Mouse (Mus musculus) heart, postnatal 0 days (tissue): Measurements from ENCODE around the gene Slc5a3. TPM values are rescaled to one million over a fixed set of nuclear protein-coding genes. Genes with fewer than 3 reads are reported as not detected.
A peak's percentile ranks its signal among the peaks of the same experiment; 100 is the strongest.

Experiments
- ATAC-seq: fragments of 200-750 bp; cut with Nextera tagmentation; 2 replicates; pipeline ENCODE4 v1.8.0; 2017; ENCODE audit warnings: low read depth, moderate number of reproducible peaks, moderate library complexity; ENCODE audit not compliant: insufficient read depth
- DNase-seq: peaks from one replicate; pipeline ENCODE4 v3.0.0-alpha.2; 2016; ENCODE audit warnings: low spot score
- H3K27ac ChIP-seq: fragments of 300-500 bp; sonication (generic); 2 replicates; pipeline ENCODE4 v1.5.1; 2014; ENCODE audit warnings: low read depth, mild to moderate bottlenecking
- H3K27me3 ChIP-seq: fragments of 300-500 bp; sonication (generic); 2 replicates; pipeline ENCODE4 v1.6.1; 2014; ENCODE audit warnings: low read length, mixed read lengths; ENCODE audit not compliant: control insufficient read depth, insufficient read depth
- H3K36me3 ChIP-seq: fragments of 300-500 bp; sonication (generic); replicated peaks from 2 replicates; pipeline ENCODE4 v1.6.1; 2014; ENCODE audit warnings: low read length, mixed read lengths; ENCODE audit not compliant: control insufficient read depth, insufficient read depth
- H3K4me1 ChIP-seq: fragments of 300-500 bp; sonication (generic); 2 replicates; pipeline ENCODE4 v1.6.1; 2014; ENCODE audit warnings: antibody characterized with exemption; ENCODE audit not compliant: control insufficient read depth, insufficient read depth
- H3K4me2 ChIP-seq: fragments of 300-500 bp; sonication (generic); 2 replicates; pipeline ENCODE4 v1.6.1; 2014; ENCODE audit warnings: low read depth, mild to moderate bottlenecking, low read length, moderate library complexity
- H3K4me3 ChIP-seq: fragments of 300-500 bp; sonication (generic); 2 replicates; pipeline ENCODE4 v1.5.1; 2014; ENCODE audit warnings: low read depth, low read length
- H3K9ac ChIP-seq: fragments of 300-500 bp; sonication (generic); replicated peaks from 2 replicates; pipeline ENCODE4 v1.6.1; 2014; ENCODE audit warnings: low read depth, low read length, mixed read lengths
- H3K9me3 ChIP-seq: fragments of 300-500 bp; sonication (generic); replicated peaks from 2 replicates; pipeline ENCODE4 v1.6.1; 2016; ENCODE audit warnings: low read length; ENCODE audit not compliant: control insufficient read depth
- CTCF ChIP-seq: IDR thresholded peaks from 2 replicates; pipeline ENCODE4 v1.5.1; 2016; ENCODE audit warnings: antibody characterized with exemption, control low read depth, low read depth
- EP300 ChIP-seq: IDR thresholded peaks from 2 replicates; pipeline ENCODE4 v1.6.1; 2016; ENCODE audit warnings: antibody characterized with exemption, low read depth
- WGBS: fragments of 180-500 bp; shearing (Covaris S2); extraction: QIAGEN DNeasy Blood & Tissue Kit; methylation state at CpG from one replicate; pipeline ENCODE4 v1.1.7; 2014; 5-methylcytosine and 5-hydroxymethylcytosine counted together
- polyA plus RNA-seq: library from polyadenylated mRNA; unstranded; fragments of >200 nt; fragmentation: Nextera tagmentation; extraction: Ambion mirVana; gene quantifications from 2 replicates; pipeline ENCODE4 v1.2.1, GENCODE M21; 2015
- total RNA-seq: library from RNA; depleted of rRNA; stranded (reverse); fragments of >200 nt; gene quantifications from 2 replicates; pipeline ENCODE4 v1.2.3, GENCODE M21; 2014; ENCODE audit warnings: low replicate concordance; rRNA removed

Slc5a3 gene
- total RNA-seq (4.2 and 13.9 TPM in 2 replicates), polyA plus RNA-seq (1.5 TPM in 2 replicates)

GRCm38 (mm10) chr16:92057852-92058643, at the start of gene Slc5a3, which contains the start of the genes Mrps6 and Gm49711:
Gene Slc5a3 (plus strand): TSS chr16:92058322.
Gene Mrps6 (plus strand): TSS chr16:92058270.
Gene Gm49711 (plus strand): TSS chr16:92058316.
- Histone ChIP-seq H3K9ac (peak within 1 kb of the TSS; percentile 84), H3K4me2 (peak within 1 kb of the TSS; percentile 99), H3K4me1 (peaks cover 12% of the 10 kb centered on the region; the same call in 1 of the 2 replicates), H3K4me3 (peak within 1 kb of the TSS; percentile 96), H3K9me3 (peaks cover 9% of the 10 kb centered on the region), H3K27ac (peak within 1 kb of the TSS; percentile 80), H3K27me3 (no peaks in the 10 kb centered on the region), H3K36me3 (peaks cover 6% of the 10 kb centered on the region; the same call in 1 of the 2 replicates)
- DNase-seq (peak; percentile 72), ATAC-seq (peak; percentile 93)
- TF ChIP-seq CTCF = peak; percentile 1; the same call in 1 of the 2 replicates
- TF ChIP-seq EP300 = no peak
- under 1% methylated on average over 77 of the region's 99 CpGs for WGBS

- Histone ChIP-seq H3K4me1 (no peaks in the 10 kb centered on the region), H3K4me3 (no peak overlapping the region), H3K9me3 (no peaks in the 10 kb centered on the region), H3K27ac (no peak overlapping the region), H3K27me3 (no peaks in the 10 kb centered on the region), H3K36me3 (no peaks in the 10 kb centered on the region), H3K9ac (no peak overlapping the region), H3K4me2 (no peak overlapping the region)
- no peak for DNase-seq
- no peak for TF ChIP-seq CTCF
- no peak for TF ChIP-seq EP300
- ATAC-seq = no peak
- WGBS = 81% methylated on average over 2 of the region's 2 CpGs
These were observed 48.5 kb upstream of the Slc5a3 start for GRCm38 (mm10) chr16:92009586-92009985.

- no peak overlapping the region for H3K9ac ChIP-seq
- no peaks in the 10 kb centered on the region for H3K36me3 ChIP-seq
- no peak overlapping the region for H3K4me3 ChIP-seq
- no peaks in the 10 kb centered on the region for H3K27me3 ChIP-seq
- H3K9me3 ChIP-seq = no peaks in the 10 kb centered on the region
- DNase-seq = no peak
- H3K4me2 ChIP-seq = no peak overlapping the region
- whole genome bisulfite sequencing = 78% methylated on average over 8 of the region's 8 CpGs
- TF ChIP-seq EP300 (no peak), CTCF (no peak)
- H3K4me1 ChIP-seq = peaks cover 11% of the 10 kb centered on the region; the same call in 1 of the 2 replicates
- no peak for ATAC-seq
- no peak overlapping the region for H3K27ac ChIP-seq
These were observed 41.3 kb upstream of the Slc5a3 start for GRCm38 (mm10) chr16:92016792-92017191.

GRCm38 (mm10) chr16:92019141-92020118, 38.7 kb upstream of the Slc5a3 start:
- TF ChIP-seq CTCF (no peak), EP300 (no peak)
- Histone ChIP-seq H3K4me1 (peaks cover 23% of the 10 kb centered on the region), H3K9ac (peak overlapping the region; percentile 61), H3K4me3 (peak overlapping the region; percentile 49), H3K36me3 (no peaks in the 10 kb centered on the region), H3K27me3 (no peaks in the 10 kb centered on the region), H3K4me2 (peak overlapping the region; percentile 74), H3K9me3 (no peaks in the 10 kb centered on the region), H3K27ac (peak overlapping the region; percentile 73)
- peak; percentile 57 for DNase-seq
- ATAC-seq = peak; percentile 27; the same call in 1 of the 2 replicates
- 8% methylated on average over 26 of the region's 26 CpGs for WGBS

- Histone ChIP-seq H3K27ac (no peak overlapping the region), H3K36me3 (no peaks in the 10 kb centered on the region), H3K4me1 (peaks cover 23% of the 10 kb centered on the region), H3K4me2 (no peak overlapping the region), H3K4me3 (no peak overlapping the region), H3K27me3 (no peaks in the 10 kb centered on the region), H3K9me3 (no peaks in the 10 kb centered on the region), H3K9ac (no peak overlapping the region)
- peak; percentile 61 for ATAC-seq
- no peak for TF ChIP-seq CTCF
- WGBS = 71% methylated on average over 12 of the region's 12 CpGs
- no peak for DNase-seq
These were observed 36.3 kb upstream of the Slc5a3 start for GRCm38 (mm10) chr16:92021656-92022400.
